Mouse (Mus musculus) lung, adult 18-20 months (tissue): ENCODE measurements around the gene Cps1.

Source experiments
- DNase-seq, 2 experiments: peaks; one replicate each; pipeline ENCODE4 v3.0.0; 2022; ENCODE audit warnings: mixed read lengths in 2 of 2

Gene Cps1

GRCm38 (mm10) chr1:67235468-67236217 is 112.8 kb downstream of the Cps1 start:
- DNase-seq = no peak

GRCm38 (mm10) chr1:67238446-67238845 is 115.6 kb downstream of the Cps1 start:
- no peak for DNase-seq

GRCm38 (mm10) chr1:67238941-67239340 is 116.1 kb downstream of the Cps1 start:
- DNase-seq = no peak

- no peak for DNase-seq
Measured at GRCm38 (mm10) chr1:67265222-67265621, 142.4 kb downstream of the Cps1 start.

- DNase-seq = no peak
Measured at GRCm38 (mm10) chr1:67267972-67268371, 145.1 kb downstream of the Cps1 start.

GRCm38 (mm10) chr1:67268450-67268849 is 145.6 kb downstream of the Cps1 start:
- no peak for DNase-seq

GRCm38 (mm10) chr1:67276270-67276669 is 153.4 kb downstream of the Cps1 start:
- no peak for DNase-seq
